Mouse (Mus musculus) thymus, adult 2 months (tissue): ENCODE measurements around the gene Parn. TPM values are rescaled to one million over a fixed set of nuclear protein-coding genes. Genes with fewer than 3 reads are reported as not detected.
A peak's percentile ranks its signal among the peaks of the same experiment; 100 is the strongest.
"Not testable (repeated sequence)": the region's sequence is repeated elsewhere in the genome, so short reads cannot be mapped to it uniquely, and the experiment has no call there.

ENCODE experiments used
- DNase-seq: peaks from one replicate; pipeline ENCODE4 v3.0.0; 2021
- H3K27ac ChIP-seq: fragments of 200-500 bp; 2 replicates; pipeline ENCODE4 v1.5.1; 2012; ENCODE audit warnings: low read length, control low read depth; ENCODE audit not compliant: control insufficient read depth, insufficient read depth
- H3K27me3 ChIP-seq: fragments of 200-500 bp; 2 replicates; pipeline ENCODE4 v1.6.1; 2012; ENCODE audit warnings: mild to moderate bottlenecking, low read length, moderate library complexity, mixed read lengths; ENCODE audit not compliant: control insufficient read depth, insufficient read depth
- H3K36me3 ChIP-seq: fragments of 200-500 bp; 2 replicates; pipeline ENCODE4 v1.6.1; 2012; ENCODE audit warnings: mild to moderate bottlenecking, low read length, moderate library complexity; ENCODE audit not compliant: control insufficient read depth, insufficient read depth
- H3K4me1 ChIP-seq: fragments of 200-500 bp; replicated peaks from 2 replicates; pipeline ENCODE4 v1.6.1; 2012; ENCODE audit warnings: low read length; ENCODE audit not compliant: control insufficient read depth, insufficient read depth
- H3K4me3 ChIP-seq: fragments of 200-500 bp; 2 replicates; pipeline ENCODE4 v1.5.1; 2012; ENCODE audit warnings: mild to moderate bottlenecking, low read length, control low read depth, moderate library complexity; ENCODE audit not compliant: control insufficient read depth, insufficient read depth
- CTCF ChIP-seq: fragments of 200-500 bp; IDR thresholded peaks from 2 replicates; pipeline ENCODE4 v1.5.1; 2012; ENCODE audit warnings: mild to moderate bottlenecking, control low read depth, low read length, moderate library complexity, borderline replicate concordance; ENCODE audit not compliant: control insufficient read depth, poor library complexity, insufficient read depth; ENCODE audit errors: extremely low read depth
- POLR2A ChIP-seq: fragments of 200-500 bp; IDR thresholded peaks from 2 replicates; pipeline ENCODE4 v1.6.1; 2012; ENCODE audit warnings: mild to moderate bottlenecking, low read length, control low read depth, moderate library complexity; ENCODE audit not compliant: control insufficient read depth, poor library complexity, insufficient read depth; ENCODE audit errors: extremely low read depth
- WGBS: fragments of 180-500 bp; shearing (Covaris S2); methylation state at CpG from one replicate; pipeline ENCODE4 v1.1.7; 2018; 5-methylcytosine and 5-hydroxymethylcytosine counted together
- polyA plus RNA-seq: library from polyadenylated mRNA; depleted of rRNA; stranded (reverse); fragments of >200 nt; gene quantifications from 2 replicates; pipeline ENCODE4 v1.2.3, GENCODE M21; 2012

Gene Parn
- polyA plus RNA-seq, 1 experiment: 21.0 TPM

GRCm38 (mm10) chr16:13674511-13674910, 6.5 kb upstream of the Parn start:
- Histone ChIP-seq H3K27me3 (no peaks in the 10 kb centered on the region), H3K4me1 (peaks cover 6% of the 10 kb centered on the region), H3K4me3 (no peak overlapping the region), H3K27ac (no peak overlapping the region), H3K36me3 (peaks cover 21% of the 10 kb centered on the region)
- no peak for TF ChIP-seq POLR2A
- TF ChIP-seq CTCF: no peak
- 96% methylated on average over 3 of the region's 3 CpGs for WGBS
- DNase-seq: no peak

GRCm38 (mm10) chr16:13673114-13673513, 5.1 kb upstream of the Parn start:
- H3K4me1 ChIP-seq: peaks cover 6% of the 10 kb centered on the region
- no peak overlapping the region for H3K4me3 ChIP-seq
- whole genome bisulfite sequencing: 81% methylated on average over 5 of the region's 5 CpGs
- H3K36me3 ChIP-seq: peaks cover 16% of the 10 kb centered on the region
- no peak for DNase-seq
- H3K27me3 ChIP-seq: no peaks in the 10 kb centered on the region
- H3K27ac ChIP-seq: no peak overlapping the region
- TF ChIP-seq POLR2A (no peak), CTCF (no peak)

- DNase-seq: peak; percentile 66
- H3K4me1 ChIP-seq: peaks cover 7% of the 10 kb centered on the region
- H3K36me3 ChIP-seq: peaks cover 9% of the 10 kb centered on the region
- peak overlapping the region; percentile 21 for H3K27ac ChIP-seq
- TF ChIP-seq CTCF (no peak), POLR2A (no peak)
- H3K4me3 ChIP-seq: peak overlapping the region; percentile 96
- no peaks in the 10 kb centered on the region for H3K27me3 ChIP-seq
- WGBS: under 1% methylated on average over 20 of the region's 20 CpGs
Measured at GRCm38 (mm10) chr16:13672386-13672898, 4.5 kb upstream of the Parn start.

GRCm38 (mm10) chr16:13671685-13672385, 3.9 kb upstream of the Parn start, which contains the start of the genes Bfar and 3110001I22Rik:
TSS of gene Bfar (plus strand) at chr16:13671858.
TSS of gene 3110001I22Rik (plus strand) at chr16:13671929.
- peaks cover 10% of the 10 kb centered on the region for H3K4me1 ChIP-seq
- DNase-seq: peak; percentile 90

GRCm38 (mm10) chr16:13670896-13671295, 2.9 kb upstream of the Parn start:
- DNase-seq, H3K4me3 ChIP-seq, H3K27me3 ChIP-seq, H3K36me3 ChIP-seq, H3K27ac ChIP-seq: not testable (repeated sequence)
- peaks cover 10% of the 10 kb centered on the region for H3K4me1 ChIP-seq
- WGBS: 85% methylated on average over 5 of the region's 5 CpGs

More at GRCm38 (mm10) chr16:13671685-13672385, 3.9 kb upstream of the Parn start, which contains the start of the genes Bfar and 3110001I22Rik:
- under 1% methylated on average over 54 of the region's 54 CpGs for WGBS
- no peaks in the 10 kb centered on the region for H3K27me3 ChIP-seq
- H3K4me3 ChIP-seq: peak within 1 kb of the TSS; percentile 96
- 0 out of 2 replicates have a peak, but pooled peaks have one; percentile 10 for TF ChIP-seq CTCF
- peak; percentile 90 for TF ChIP-seq POLR2A
- H3K36me3 ChIP-seq: peaks cover 3% of the 10 kb centered on the region
- H3K27ac ChIP-seq: peak within 1 kb of the TSS; percentile 25

GRCm38 (mm10) chr16:13669282-13669681, 1.3 kb upstream of the Parn start:
- no peaks in the 10 kb centered on the region for H3K36me3 ChIP-seq
- TF ChIP-seq CTCF: no peak
- no peak for TF ChIP-seq POLR2A
- H3K4me1 ChIP-seq: peaks cover 10% of the 10 kb centered on the region
- H3K27ac ChIP-seq: no peak overlapping the region
- DNase-seq: no peak
- H3K27me3 ChIP-seq: no peaks in the 10 kb centered on the region
- H3K4me3 ChIP-seq: no peak overlapping the region
- WGBS: 94% methylated on average over 1 of the region's 1 CpGs
